Mouse (Mus musculus) heart, adult 11 months (tissue): ENCODE data around the gene Slco4a1.

Experiments used
- DNase-seq: peaks from one replicate; pipeline ENCODE4 v3.0.0; 2022

Gene Slco4a1

DNA sequence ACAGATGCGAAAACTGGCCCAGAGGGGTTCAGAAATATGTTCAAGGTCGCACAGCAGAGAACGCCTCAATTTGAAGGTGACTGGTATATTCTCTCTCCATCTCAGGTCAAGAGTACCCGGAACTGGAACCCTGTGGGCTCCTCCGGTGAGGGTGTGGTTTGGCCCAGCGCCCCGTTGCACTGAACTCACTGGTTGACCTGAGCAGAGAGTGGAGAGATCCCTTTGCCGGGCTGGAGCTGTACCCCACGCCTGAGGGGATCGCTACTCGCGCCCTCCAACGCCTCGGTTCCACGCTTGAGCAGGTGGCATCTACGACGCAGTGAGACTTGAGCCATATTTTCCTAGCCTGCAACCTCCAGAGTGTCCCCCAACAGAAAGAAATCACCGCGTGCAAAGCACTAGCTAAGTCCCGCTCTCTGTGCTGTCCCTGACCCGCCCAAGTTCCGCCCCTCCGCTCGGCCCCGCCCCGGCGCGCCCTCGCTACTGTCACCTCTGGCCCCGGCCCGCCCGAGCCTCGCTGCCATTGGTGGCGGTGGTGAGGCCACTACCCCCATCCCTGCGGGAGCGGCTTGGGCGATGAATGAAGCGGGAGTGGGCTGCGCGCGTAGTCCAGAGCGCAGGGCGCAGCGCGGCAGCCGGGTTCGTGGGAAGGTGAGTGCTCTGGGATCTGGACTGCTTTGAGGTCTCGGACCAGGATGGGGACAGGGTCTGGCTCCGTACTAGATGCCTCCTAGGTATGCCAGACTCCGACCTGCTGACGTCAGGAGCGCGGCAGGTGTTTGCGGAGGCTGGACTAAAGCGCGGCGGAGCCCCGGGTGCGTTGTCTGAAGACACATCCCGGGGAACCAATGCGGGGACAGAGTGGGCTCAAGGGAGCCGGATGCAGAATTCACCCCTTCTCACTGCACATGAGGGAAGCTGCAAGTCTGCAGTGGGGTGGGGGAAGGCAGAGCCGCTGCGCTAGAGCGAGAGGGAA is at the start of gene Slco4a1:
Gene Slco4a1 (plus strand): TSS at position 523 of the 976 bp plus-strand sequence.
- DNase-seq, result peak; percentile 98

DNA sequence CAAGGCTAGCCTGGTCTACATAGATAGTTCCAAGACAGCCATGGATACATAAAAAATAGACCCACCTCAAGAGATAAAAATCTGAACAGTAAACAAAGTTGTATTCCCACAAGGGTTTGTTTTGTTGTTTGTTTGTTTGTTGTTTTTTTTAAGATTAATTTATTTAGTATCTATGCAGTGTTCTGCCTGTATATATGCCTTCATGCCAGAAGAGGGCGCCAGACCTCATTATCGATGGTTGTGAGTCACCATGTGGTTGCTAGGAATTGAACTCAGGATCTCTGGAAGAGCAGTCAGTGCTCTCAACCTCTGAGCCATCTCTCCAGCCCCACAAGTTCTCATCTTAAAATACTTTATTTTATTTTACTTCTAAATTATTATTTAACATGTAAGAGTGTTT is 47.6 kb upstream of the Slco4a1 start:
- no peak for DNase-seq

DNA sequence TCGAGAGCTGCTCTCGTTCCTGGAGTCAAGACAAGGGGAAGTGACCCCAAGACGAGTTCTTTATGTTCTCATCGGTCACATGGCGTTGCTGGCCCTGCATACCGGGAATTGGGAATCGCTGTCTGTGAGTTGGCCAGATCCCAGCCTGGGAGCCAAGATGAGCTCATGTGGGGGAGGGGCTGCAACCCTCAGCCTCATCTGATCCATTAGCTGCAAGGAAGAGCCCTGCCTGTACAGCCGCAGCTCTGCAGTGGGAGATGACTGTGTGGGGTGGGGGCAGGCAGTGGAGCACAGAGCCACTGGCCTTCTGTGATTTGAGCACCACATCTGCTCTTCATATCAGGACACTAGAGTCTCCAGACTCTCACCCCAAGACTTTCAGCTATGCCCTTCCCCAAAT is 45.6 kb upstream of the Slco4a1 start:
- no peak for DNase-seq

DNA sequence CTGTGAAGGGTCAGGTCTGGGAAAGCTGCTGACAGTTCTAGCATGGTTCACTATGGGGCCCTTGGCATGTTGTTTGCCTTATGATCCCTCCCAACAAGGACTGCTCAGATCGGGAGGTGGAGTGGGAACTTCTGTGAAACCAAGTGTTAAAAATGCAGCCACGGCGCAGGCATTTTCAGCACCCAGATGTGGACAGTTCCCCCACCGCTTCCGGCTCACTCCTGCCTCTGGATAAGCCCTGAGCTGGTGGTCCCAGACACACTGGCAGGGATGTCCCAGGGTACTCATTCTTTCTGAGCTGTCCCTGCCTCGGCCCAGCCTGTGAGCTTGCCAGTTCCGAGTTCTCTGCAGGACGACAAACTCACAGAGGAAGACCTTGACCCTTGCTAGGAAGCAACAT is 45.0 kb upstream of the Slco4a1 start:
- no peak for DNase-seq

DNA sequence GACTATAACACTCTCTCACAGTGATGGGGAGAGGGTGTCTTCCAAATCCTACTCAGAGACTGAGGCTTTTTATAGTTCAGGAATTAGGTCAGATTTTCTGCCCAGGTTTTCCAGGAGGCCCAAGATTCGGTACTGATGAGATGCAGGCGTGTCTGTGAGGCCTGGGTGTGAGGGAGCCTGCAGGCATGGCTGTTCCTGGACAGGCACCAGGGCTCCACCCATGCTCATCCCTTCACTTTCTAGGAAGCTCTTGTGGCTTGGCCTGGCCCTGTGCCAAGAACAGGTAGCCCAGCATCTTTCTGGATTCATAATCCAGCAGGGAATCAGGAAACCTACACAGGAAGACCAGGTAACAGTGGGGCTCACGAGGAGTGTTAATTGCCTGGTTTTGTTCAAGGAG is 40.4 kb upstream of the Slco4a1 start:
- DNase-seq, result no peak

DNA sequence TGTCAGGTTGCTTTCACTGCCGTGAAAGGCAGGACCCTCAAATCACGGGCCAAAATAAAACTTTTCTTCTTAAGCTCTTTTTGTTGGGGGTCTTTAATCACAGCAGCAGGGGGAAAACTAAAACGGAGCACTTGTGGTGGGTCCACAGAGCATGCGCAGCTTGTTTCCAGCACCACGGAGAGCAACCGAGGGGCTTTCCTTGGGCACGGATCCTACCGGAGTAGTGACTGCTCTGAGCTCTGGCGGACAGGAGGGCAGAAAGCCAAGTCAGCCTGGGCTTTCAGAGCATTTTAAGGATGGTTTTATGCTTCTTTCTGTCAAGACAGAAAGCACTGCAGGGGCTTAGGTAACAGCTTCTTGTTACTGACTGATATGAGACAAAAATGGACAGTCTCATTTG is 38.3 kb upstream of the Slco4a1 start:
- no peak for DNase-seq

DNA sequence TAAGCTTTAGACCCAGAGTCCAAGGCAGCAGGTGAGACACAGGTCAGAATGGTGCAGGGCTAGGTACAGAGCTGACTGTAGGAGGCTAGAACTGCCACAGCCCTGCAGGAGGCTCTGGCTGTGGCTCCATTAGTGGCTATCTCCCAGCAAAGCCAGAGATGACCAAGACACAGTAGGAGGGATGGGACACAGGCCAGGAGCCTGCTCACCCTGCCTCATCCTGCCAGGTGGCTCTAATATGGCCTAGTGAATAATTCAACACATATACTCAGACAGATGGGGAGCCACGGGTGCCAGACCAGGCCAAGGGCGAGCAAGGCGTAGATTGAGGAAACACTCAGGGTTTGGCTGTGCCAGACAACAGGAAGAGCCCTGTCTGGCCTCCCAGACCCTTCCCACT is 35.4 kb upstream of the Slco4a1 start:
- DNase-seq, result no peak

DNA sequence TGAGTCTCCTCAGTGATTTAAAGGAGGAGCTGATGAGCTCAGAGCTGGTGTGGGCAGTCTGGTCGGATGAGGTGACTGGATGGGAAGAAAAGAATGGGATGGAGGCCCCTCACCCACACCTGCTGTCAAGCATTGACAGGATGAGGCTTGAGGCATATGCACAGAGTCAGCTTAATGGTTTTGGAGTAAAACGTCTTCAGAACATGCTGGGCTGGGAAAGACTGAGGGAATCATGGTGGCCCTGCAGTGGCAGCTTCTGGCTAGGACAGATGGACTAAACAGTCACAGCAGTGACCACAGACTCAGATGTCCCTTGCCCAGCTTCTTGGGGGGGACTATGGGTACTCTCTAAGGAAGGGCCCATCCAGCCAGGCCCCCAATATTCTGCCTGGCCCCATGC is 30.9 kb upstream of the Slco4a1 start:
- no peak for DNase-seq

DNA sequence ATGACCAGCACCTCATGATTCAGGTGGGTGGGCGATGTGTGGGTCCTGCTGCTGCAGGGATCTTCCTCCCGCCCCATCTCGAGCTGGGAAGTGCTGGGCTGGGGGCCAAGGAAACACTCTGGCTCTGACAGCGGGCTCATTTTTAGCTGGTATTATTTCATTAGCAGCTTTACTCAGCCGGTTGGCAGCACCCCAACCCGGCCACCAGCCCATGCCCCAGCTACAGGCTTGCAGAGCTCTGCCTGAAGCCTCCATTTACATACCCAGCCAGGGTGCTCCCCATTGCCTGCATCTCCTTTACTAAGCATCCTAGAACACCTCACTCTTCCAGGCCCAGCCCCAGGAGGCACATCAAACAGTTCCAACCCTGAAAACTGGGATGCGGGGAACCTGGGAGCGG is 29.0 kb upstream of the Slco4a1 start:
- DNase-seq, result no peak

DNA sequence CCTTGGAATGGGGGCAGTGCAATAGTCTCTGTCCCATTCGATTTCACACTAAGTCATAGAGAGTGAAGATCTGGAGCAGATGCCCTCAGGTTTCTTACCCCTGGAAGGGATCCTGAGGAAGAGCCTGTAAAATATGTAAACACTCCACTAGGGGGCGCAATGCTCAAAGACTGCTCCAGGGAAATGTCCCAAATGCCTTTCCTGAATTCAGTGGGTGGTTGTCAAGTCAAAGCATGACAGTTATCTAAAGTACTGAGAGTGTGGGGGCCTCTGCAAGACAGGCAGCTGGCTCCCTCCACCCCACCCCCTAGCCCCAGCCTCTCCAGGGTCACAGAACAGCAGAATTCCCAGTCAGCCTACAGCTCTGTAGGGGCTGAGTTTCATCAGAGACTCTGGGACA is 27.7 kb upstream of the Slco4a1 start:
- DNase-seq, result no peak

DNA sequence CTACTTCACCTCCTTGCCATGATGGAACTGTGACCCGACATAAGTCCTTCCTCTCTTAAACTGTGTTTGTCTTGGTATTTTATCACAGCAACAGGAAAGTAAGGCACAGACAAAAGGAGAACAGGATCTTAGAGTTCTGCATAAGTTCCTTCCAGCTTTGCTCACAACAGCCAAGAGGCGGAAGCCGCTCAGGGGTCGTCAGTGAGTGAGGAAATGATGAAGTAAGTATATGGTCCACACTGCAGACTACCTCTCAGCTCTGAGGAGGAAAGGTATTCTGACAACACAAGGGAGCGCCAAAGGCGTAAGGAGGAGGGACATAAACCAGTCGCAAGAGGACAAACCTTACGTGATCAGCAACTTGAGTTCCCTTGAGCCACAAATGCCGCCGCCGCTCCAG is 25.4 kb upstream of the Slco4a1 start:
- DNase-seq, result no peak

DNA sequence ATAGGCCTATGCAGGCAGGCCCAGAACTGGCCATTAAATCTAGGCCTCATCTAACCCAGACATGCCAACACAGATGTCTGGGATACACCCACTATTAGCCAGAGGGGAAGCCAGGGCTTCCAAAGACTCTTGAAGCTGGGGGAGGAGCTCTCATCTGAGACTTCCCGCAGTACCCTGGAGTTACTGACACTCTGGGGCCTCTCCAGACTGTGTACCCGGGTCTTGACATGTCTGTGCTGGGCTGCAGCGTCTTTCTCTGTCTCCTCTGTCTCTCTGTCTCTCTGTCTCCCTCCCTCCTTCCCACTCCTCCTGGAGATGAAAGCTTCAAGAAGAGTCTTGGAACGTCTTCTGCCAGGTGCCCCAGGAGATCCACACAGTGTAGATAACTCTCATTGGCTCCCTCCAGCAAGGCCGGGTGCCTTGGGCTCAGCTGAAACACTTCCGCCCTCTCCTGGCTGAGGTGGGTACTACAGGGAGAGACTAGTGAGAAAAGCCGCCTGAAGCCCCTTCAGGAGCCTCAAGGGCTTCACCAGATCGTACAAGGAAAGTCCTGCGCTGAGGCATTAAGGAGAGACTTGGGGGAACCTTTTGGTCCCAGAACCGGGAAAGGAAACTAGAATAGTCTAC is 23.9 kb upstream of the Slco4a1 start:
- no peak for DNase-seq

DNA sequence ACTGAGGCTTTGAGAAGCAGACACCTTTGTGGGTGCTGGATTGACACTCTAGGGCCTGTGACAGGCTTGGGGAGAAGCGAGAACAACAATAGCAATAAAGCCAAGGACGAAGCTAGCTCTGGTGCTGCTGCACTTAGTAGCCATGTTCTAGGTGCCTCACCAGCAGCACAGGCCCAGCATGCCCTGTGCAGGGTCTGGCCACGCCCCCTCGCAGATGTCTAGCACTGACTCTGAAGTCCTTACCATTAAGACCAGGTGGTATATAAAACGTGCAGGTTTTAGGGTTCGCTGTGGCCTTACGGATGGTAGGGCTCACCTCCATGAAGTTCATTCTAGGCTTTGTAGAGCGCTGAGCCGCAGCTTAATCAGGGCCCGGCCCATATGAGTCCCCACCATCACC is 23.3 kb upstream of the Slco4a1 start:
- no peak for DNase-seq

DNA sequence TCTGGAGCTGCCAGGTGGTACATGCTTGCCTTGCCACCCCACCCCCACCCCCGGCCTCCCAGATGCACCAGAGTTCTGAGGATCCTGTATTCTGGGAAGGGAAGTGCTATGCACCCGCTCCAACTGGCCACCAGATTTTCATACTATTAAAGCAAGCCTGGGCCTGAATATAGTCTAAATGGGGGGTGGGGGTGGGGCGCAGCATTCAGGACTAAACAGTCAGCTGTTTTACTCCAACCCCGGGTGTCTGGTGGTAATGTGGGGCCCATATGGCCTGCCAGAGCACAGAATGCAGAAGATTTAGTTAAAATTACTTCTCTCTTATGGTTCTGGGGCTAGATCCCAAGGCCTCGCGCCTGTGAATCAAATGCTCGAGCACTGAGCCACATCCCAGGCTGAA is 22.7 kb upstream of the Slco4a1 start:
- no peak for DNase-seq

DNA sequence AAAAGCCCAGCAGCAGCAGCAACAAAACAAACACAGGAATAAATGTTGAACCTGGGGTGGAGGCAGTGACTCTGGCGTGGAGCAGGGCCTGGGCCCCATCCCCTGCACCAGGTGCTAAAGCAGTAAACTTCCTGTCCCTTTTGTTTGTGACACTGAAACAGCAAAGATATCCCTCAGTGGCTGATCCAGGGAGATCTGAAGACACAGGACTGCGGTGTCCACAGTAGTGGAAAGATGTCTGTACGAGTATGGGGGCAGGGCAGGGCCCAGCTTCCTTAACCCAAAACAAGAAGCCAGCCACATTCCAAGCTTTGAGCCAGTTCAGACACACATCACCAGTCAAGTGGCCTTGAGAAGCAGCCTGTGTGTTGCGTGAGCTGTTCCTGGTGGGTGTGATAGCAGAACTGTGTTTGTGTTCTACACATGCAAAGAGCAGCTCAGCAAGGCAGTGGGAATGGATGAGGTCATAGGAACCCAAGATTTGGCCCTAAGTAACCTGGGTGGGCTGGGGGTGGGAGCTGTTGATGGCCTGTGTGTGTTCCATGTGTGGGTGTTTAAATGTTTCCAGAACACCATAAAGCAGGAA is 20.6 kb upstream of the Slco4a1 start:
- no peak for DNase-seq

DNA sequence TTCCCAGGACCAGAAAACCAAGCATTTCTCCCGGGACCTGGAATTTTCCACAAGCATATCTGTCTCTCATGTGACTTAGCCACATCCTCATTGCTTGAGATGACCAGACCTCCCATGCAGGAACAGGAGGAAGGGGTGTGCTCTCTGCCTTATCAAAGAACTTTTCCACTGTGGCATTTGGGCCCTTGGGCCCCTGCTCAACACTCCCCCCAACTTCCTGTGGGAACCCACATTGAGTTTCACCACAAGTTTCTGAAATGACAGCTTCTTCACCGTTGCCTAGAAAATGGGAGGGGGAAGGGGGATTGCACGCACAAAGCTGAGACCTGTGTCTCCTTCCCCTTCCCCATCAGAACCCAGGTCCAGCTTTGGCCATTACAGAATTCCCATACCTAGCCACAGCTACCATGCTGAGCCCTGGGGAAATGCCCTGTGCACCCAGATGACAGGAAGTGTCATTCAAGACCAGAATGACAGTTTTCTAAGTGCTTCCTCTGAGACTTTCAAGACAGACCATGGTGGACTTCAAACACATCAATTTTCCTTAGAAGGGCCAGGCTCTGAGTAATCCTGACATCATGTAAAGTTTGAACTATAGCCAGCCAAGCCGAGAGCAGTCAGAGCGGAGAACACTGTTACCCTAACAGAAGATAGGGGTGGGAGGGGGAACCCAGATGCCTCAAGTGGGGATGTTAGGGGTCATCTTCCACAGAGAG is 18.7 kb upstream of the Slco4a1 start:
- no peak for DNase-seq

DNA sequence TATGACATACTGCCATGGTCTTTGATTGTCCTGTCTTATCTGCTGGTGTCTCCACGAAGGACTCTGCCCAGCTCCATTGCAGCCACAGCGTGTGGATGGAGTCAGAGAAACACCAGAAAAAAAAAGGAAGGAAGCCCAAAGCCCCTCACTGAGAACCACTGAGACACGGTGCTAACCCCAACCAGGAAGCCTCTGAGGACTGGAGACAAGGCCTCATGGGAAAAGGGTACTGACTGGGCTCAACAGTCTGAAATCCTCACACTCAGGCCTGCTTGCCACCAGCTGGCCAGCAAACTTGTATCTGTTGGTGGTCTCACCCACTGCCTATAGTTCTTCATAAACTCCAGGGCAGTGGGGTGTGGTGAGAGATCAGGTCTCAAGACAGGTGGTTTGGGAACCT is 16.3 kb upstream of the Slco4a1 start:
- no peak for DNase-seq

DNA sequence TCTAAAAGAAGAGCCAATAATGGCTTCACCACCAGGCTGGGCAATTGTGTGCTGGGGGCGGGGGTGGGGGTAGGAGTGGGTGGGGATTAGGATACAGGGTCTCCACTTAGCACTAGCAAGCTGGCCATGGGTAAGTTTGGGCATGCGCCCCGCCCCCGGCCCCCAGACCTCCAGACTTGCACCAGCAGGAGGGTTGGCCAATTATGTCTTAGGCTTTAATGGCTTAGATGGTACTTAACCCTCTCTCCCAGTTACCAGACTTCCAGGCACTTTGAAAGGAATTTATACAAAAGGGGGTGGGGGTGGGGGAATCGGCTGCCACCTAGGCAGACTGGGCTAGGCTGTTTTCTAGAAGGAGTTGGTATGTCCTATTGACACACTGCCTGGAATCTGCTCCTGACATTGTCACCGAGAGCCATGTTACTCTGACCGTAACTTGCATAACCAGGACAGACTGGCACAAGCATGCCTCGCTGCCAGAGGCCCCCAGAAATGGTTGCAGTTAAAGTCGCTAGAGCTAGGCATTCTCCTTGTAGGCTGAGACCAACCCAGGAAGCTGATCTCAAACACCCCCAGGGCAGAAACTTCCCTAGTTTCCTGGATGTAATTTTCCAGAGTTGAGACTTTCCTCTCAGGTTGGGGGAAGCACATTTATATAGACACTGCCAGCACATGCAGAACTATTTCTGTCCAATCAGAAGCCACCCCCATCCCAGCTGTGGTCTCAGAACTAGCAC is 15.3 kb upstream of the Slco4a1 start:
- DNase-seq, result no peak

DNA sequence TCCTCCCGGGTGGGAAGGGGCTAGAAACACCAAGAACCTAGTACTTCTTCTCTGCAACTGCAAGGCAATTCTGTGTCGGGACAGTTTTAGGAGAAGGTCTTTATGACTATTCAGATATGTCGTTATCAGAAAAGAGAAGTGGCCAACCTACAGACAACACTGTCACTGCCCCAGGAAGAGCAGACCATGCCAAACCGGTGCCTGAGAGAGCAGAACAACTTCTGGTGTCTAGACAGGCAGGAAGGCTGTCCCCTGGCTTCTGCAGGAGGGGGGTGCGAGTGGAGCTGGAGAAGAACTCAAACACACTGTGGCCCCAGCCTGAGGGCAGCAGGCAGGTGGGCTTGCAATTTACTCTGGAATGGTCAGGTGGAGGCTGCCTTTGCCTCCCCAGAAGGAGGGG is 14.0 kb upstream of the Slco4a1 start:
- no peak for DNase-seq

DNA sequence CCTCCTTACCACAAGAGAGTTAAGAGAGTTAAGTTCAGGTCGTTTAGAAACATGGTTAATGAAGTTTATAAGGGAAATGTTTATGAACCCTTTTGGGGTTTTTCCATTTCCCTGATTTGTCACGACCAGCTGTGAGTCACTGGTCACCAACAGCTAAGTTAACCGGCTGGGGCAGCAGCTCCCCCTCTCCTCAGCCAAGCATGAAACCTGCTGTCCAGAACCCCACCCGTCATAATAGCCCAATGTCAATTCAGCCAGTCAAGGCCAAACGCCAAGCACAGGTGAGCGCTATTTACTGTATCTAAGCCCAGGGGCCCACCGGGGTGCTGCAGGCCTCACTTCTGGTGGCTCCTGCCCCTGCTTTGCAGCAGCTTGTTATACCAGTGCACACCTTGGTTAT is 12.2 kb upstream of the Slco4a1 start:
- DNase-seq, result no peak

DNA sequence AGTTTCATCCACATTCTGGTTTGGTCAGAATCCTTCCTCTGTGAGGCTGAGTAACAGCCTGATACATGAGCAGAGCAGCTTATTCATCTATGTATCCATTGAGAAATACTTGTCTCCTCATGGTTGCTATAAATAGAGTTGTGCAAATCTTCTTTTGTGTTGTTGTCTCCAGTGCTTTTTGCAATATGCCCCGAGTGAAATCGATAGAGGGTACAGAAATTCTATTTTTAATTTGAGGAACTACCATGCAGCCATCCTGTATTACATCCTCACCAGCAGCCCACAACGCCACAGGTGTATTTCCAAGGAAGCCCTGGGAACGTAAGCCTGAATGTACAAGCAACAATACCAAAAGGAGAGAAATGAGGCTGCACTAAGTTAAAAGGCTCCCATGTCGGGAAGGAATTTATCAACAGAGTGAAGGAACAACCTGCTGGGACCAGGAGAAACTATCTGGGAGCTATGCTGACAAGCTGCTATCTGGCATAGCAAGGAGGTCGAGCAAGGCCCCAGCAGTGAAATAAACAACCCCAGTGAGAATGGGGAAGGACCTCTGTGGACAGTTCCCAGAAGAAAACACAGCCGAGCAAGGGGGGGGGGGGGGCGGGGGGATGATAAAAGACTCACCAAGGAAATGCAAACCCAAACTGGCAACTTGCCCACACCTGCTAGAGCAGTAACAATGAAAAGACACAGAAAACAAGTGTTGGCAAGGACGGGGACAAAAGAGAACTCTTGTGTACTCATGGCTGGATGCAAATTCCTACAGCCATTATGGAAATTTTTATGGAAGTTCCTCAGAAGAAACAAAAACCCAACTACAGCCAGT is 10.9 kb upstream of the Slco4a1 start:
- no peak for DNase-seq

DNA sequence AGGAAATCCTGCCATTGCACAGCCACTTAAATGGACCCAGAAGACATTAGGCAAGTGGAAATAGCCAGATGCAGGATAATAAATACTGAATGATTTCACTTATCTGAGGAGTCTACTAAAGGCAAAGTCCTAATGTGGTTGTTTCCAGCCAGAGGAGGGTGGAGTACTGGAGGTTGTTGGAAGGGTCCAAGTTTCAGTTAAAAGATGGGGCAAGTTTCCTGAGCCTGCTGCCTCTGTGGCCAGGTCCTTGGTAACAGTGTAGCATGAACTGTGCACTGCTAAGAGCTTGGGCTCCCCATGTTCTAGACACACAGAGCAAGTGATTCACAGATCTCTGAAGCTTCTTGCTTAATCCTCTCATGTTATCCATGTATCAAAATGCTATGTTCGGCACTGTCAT is 10.1 kb upstream of the Slco4a1 start:
- DNase-seq, result no peak
